Mouse (Mus musculus) lung, embryonic 14.5 days (tissue): Measurements from ENCODE around the gene Cxcl17. TPM values are rescaled to one million over a fixed set of nuclear protein-coding genes. Genes with fewer than 3 reads are reported as not detected.
A peak's percentile ranks its signal among the peaks of the same experiment; 100 is the strongest.
"Not testable (repeated sequence)": the region's sequence is repeated elsewhere in the genome, so short reads cannot be mapped to it uniquely, and the experiment has no call there.

Source experiments
- ATAC-seq: fragments of 200-750 bp; cut with Nextera tagmentation; 2 replicates; pipeline ENCODE4 v1.8.0; 2017; ENCODE audit warnings: mild to moderate bottlenecking, moderate TSS enrichment, moderate library complexity; ENCODE audit not compliant: insufficient read depth
- DNase-seq: peaks from one replicate; pipeline ENCODE4 v3.0.0-alpha.2; 2015
- H3K27ac ChIP-seq: fragments of 300-500 bp; sonication (generic); 2 replicates; pipeline ENCODE4 v1.5.1; 2014; ENCODE audit warnings: low read depth, mild to moderate bottlenecking, moderate library complexity
- H3K27me3 ChIP-seq: fragments of 300-500 bp; sonication (generic); 2 replicates; pipeline ENCODE4 v1.6.1; 2014; ENCODE audit warnings: low read length, control low read depth; ENCODE audit not compliant: insufficient read depth
- H3K36me3 ChIP-seq: fragments of 300-500 bp; sonication (generic); 2 replicates; pipeline ENCODE4 v1.6.1; 2014; ENCODE audit warnings: control low read depth; ENCODE audit not compliant: insufficient read depth
- H3K4me1 ChIP-seq: fragments of 300-500 bp; sonication (generic); 2 replicates; pipeline ENCODE4 v1.6.1; 2014; ENCODE audit warnings: antibody characterized with exemption, control low read depth; ENCODE audit not compliant: insufficient read depth
- H3K4me2 ChIP-seq: fragments of 300-500 bp; sonication (generic); 2 replicates; pipeline ENCODE4 v1.6.1; 2014; ENCODE audit warnings: mild to moderate bottlenecking
- H3K4me3 ChIP-seq: fragments of 300-500 bp; sonication (generic); 2 replicates; pipeline ENCODE4 v1.5.1; 2014; ENCODE audit warnings: low read depth, low read length
- H3K9ac ChIP-seq: fragments of 300-500 bp; sonication (generic); 2 replicates; pipeline ENCODE4 v1.6.1; 2014
- H3K9me3 ChIP-seq: fragments of 300-500 bp; sonication (generic); 2 replicates; pipeline ENCODE4 v1.6.1; 2016; ENCODE audit warnings: low read depth, low read length, control low read depth
- CTCF ChIP-seq: IDR thresholded peaks from 2 replicates; pipeline ENCODE4 v1.5.1; 2016; ENCODE audit warnings: antibody characterized with exemption, low read depth
- WGBS: fragments of 180-500 bp; shearing (Covaris S2); extraction: QIAGEN DNeasy Blood & Tissue Kit; methylation state at CpG from one replicate; pipeline ENCODE4 v1.1.7; 2014; 5-methylcytosine and 5-hydroxymethylcytosine counted together
- polyA plus RNA-seq: library from polyadenylated mRNA; unstranded; fragments of >200 nt; fragmentation: Nextera tagmentation; extraction: Ambion mirVana; gene quantifications from 2 replicates; pipeline ENCODE4 v1.2.1, GENCODE M21; 2014

Cxcl17 gene
- polyA plus RNA-seq, 1 experiment from 2014 or later: not detected

- 39% methylated on average over 4 of the region's 4 CpGs for WGBS
- no peak for ATAC-seq
- no peak overlapping the region for H3K27ac ChIP-seq
- H3K4me3 ChIP-seq: no peak overlapping the region
- H3K4me2 ChIP-seq: no peak overlapping the region
- no peaks in the 10 kb centered on the region for H3K9me3 ChIP-seq
- H3K9ac ChIP-seq: no peak overlapping the region
- peak; percentile 52 for TF ChIP-seq CTCF
- no peaks in the 10 kb centered on the region for H3K4me1 ChIP-seq
- no peaks in the 10 kb centered on the region for H3K27me3 ChIP-seq
- no peaks in the 10 kb centered on the region for H3K36me3 ChIP-seq
- peak; percentile 72 for DNase-seq
Measured at GRCm38 (mm10) chr7:25409114-25409760, 3.4 kb downstream of the Cxcl17 start.

DNA sequence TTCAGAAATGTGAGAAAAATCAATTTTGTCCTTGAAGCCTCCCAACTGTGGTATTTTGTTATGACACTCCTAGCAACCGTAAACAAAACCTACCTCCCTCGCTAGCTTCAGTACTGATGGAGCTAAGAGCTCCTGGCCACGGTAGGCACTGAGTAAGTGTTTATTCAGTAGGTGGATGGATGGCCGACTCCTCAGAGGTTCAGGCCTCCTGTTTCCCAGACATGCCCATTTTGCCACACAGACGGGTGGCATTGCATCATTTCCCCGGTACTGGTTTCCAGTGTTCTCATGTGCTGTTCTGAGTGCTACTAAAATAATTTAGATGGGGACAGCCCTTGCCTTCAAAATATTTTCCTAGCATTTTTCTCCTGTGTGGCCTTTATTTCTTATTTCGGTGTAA, 6.2 kb downstream of the Cxcl17 start:
- 64% methylated on average over 7 of the region's 7 CpGs for WGBS
- Histone ChIP-seq H3K4me2 (no peak overlapping the region), H3K27me3 (no peaks in the 10 kb centered on the region), H3K9me3 (no peaks in the 10 kb centered on the region), H3K36me3 (no peaks in the 10 kb centered on the region), H3K9ac (no peak overlapping the region), H3K27ac (no peak overlapping the region), H3K4me3 (no peak overlapping the region), H3K4me1 (no peaks in the 10 kb centered on the region)
- DNase-seq: no peak
- no peak for TF ChIP-seq CTCF
- ATAC-seq: no peak

- DNase-seq (peak; percentile 74), ATAC-seq (no peak)
- Histone ChIP-seq H3K27me3 (no peaks in the 10 kb centered on the region), H3K9me3 (no peaks in the 10 kb centered on the region), H3K4me3 (no peak overlapping the region), H3K9ac (no peak overlapping the region), H3K27ac (no peak overlapping the region), H3K36me3 (no peaks in the 10 kb centered on the region), H3K4me2 (no peak overlapping the region), H3K4me1 (no peaks in the 10 kb centered on the region)
- WGBS: 7% methylated on average over 2 of the region's 2 CpGs
- peak; percentile 74 for TF ChIP-seq CTCF
Measured at GRCm38 (mm10) chr7:25402671-25403101, 10.0 kb downstream of the Cxcl17 start.

DNA sequence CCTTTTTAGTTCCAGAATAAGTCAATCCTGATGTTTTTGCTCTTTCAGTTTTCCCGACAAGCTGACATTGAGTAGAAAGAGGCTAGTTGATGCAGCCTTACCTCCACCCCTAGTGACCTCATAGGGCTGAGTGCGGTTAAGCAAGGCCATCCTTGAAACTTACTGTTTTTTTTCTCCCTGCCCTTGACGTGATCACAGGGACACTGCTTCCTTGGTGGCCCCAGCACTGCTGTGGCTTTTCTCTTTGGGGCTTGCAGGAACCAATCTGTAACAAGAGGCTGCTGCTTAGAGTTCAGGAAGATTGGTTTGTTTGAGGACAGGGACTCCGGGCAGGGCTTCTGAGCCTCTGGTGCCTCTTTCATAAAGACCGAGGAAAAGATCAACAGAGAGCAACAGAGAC, 10.7 kb downstream of the Cxcl17 start:
- no peak for DNase-seq
- H3K36me3 ChIP-seq: no peaks in the 10 kb centered on the region
- no peak overlapping the region for H3K9ac ChIP-seq
- no peak overlapping the region for H3K4me3 ChIP-seq
- no peaks in the 10 kb centered on the region for H3K4me1 ChIP-seq
- 36% methylated on average over 5 of the region's 5 CpGs for WGBS
- H3K9me3 ChIP-seq: no peaks in the 10 kb centered on the region
- no peak for TF ChIP-seq CTCF
- no peaks in the 10 kb centered on the region for H3K27me3 ChIP-seq
- no peak overlapping the region for H3K4me2 ChIP-seq
- H3K27ac ChIP-seq: no peak overlapping the region
- ATAC-seq: no peak

DNA sequence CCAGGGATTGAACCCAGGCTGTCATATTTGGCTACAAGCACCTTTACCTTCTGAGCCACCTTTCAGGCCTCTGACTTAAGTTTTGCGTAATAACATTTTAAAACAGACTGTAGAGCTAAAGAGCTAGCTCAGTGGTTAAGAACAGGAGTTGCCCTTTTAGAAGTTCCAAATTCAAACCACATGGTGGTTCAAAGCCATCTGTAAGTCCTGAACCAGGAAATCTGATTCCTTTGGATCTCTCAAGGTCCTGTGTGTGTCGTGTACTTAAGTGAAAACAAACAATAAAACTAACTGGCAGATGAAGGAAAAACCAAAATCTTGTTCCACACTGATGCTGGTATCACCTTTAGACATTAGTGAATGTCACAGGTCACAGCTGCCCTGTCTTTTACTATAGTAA, 11.1 kb downstream of the Cxcl17 start:
- DNase-seq (no peak), ATAC-seq (no peak)
- no peak for TF ChIP-seq CTCF
- H3K9ac ChIP-seq: no peak overlapping the region
- no peaks in the 10 kb centered on the region for H3K27me3 ChIP-seq
- H3K36me3 ChIP-seq: no peaks in the 10 kb centered on the region
- H3K4me1 ChIP-seq: 0 out of 2 replicates have a peak, but pooled peaks cover 2% of the 10 kb centered on the region
- no peaks in the 10 kb centered on the region for H3K9me3 ChIP-seq
- WGBS: 45% methylated on average over 2 of the region's 2 CpGs
- no peak overlapping the region for H3K4me2 ChIP-seq
- no peak overlapping the region for H3K4me3 ChIP-seq
- no peak overlapping the region for H3K27ac ChIP-seq

- not testable (repeated sequence) for ATAC-seq, H3K36me3 ChIP-seq, H3K4me3 ChIP-seq, H3K27ac ChIP-seq, H3K4me1 ChIP-seq, H3K9ac ChIP-seq, H3K4me2 ChIP-seq, H3K27me3 ChIP-seq, H3K9me3 ChIP-seq, DNase-seq
Measured at GRCm38 (mm10) chr7:25399028-25399427, 13.7 kb downstream of the Cxcl17 start.

DNA sequence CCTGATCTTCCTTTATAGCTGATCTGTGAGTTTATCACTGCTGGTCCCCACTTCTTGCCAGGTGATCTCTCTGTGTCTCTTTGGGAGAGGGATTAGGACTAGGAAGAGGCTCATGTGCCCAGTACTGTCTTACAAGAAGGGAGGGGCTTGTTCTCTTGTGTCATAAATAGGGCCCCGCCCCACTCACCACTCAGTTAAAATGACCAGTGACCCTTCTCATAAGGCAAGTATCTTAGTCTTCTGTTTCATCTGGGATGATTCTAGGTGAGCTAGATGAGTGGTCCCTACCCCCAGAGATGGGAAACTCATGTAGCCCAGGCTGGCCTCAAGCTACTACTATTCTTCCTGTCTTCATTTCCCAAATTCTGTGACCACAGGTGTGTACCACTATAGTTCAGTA, 14.1 kb downstream of the Cxcl17 start, which contains the start of gene Lipe:
TSS of gene Lipe (minus strand) at position 101 of the 400 bp plus-strand sequence.
- no peak within 1 kb of the TSS for H3K9ac ChIP-seq
- H3K4me1 ChIP-seq: peaks cover 13% of the 10 kb centered on the region
- no peak for TF ChIP-seq CTCF
- WGBS: 94% methylated on average over 1 of the region's 1 CpGs
- H3K27me3 ChIP-seq: no peaks in the 10 kb centered on the region
- no peak within 1 kb of the TSS for H3K4me2 ChIP-seq
- H3K36me3 ChIP-seq: no peaks in the 10 kb centered on the region
- no peak within 1 kb of the TSS for H3K4me3 ChIP-seq
- ATAC-seq: no peak
- H3K9me3 ChIP-seq: no peaks in the 10 kb centered on the region
- H3K27ac ChIP-seq: no peak within 1 kb of the TSS
- no peak for DNase-seq
